Mouse (Mus musculus) hindbrain, embryonic 14.5 days (tissue): ENCODE measurements around the gene Ptpn12. TPM values are rescaled to one million over a fixed set of nuclear protein-coding genes. Genes with fewer than 3 reads are reported as not detected.
A peak's percentile ranks its signal among the peaks of the same experiment; 100 is the strongest.

Experiments used
- ATAC-seq: fragments of 200-750 bp; cut with Nextera tagmentation; 2 replicates; pipeline ENCODE4 v1.8.0; 2017; ENCODE audit warnings: moderate number of reproducible peaks, mild to moderate bottlenecking, moderate TSS enrichment, moderate library complexity; ENCODE audit not compliant: low FRiP score
- DNase-seq: peaks from one replicate; pipeline ENCODE4 v3.0.0-alpha.2; 2015; ENCODE audit warnings: low spot score
- H3K27ac ChIP-seq: fragments of 300-500 bp; sonication (generic); 2 replicates; pipeline ENCODE4 v1.5.1; 2014; ENCODE audit warnings: mild to moderate bottlenecking, moderate library complexity
- H3K27me3 ChIP-seq: fragments of 300-500 bp; sonication (generic); 2 replicates; pipeline ENCODE4 v1.6.1; 2014; ENCODE audit warnings: mild to moderate bottlenecking, low read length, mixed read lengths; ENCODE audit not compliant: control insufficient read depth, insufficient read depth
- H3K36me3 ChIP-seq: fragments of 300-500 bp; sonication (generic); replicated peaks from 2 replicates; pipeline ENCODE4 v1.6.1; 2014; ENCODE audit not compliant: control insufficient read depth, insufficient read depth
- H3K4me1 ChIP-seq: fragments of 300-500 bp; sonication (generic); replicated peaks from 2 replicates; pipeline ENCODE4 v1.6.1; 2014; ENCODE audit warnings: antibody characterized with exemption, low read length, mixed read lengths; ENCODE audit not compliant: control insufficient read depth, insufficient read depth
- H3K4me2 ChIP-seq: fragments of 300-500 bp; sonication (generic); replicated peaks from 2 replicates; pipeline ENCODE4 v1.6.1; 2014; ENCODE audit warnings: mild to moderate bottlenecking, moderate library complexity
- H3K4me3 ChIP-seq: fragments of 300-500 bp; sonication (generic); replicated peaks from 2 replicates; pipeline ENCODE4 v1.5.1; 2014; ENCODE audit warnings: mild to moderate bottlenecking, low read length
- H3K9ac ChIP-seq: fragments of 300-500 bp; sonication (generic); 2 replicates; pipeline ENCODE4 v1.6.1; 2014
- H3K9me3 ChIP-seq: fragments of 300-500 bp; sonication (generic); 2 replicates; pipeline ENCODE4 v1.6.1; 2016; ENCODE audit warnings: low read length; ENCODE audit not compliant: control insufficient read depth
- WGBS: fragments of 180-500 bp; shearing (Covaris S2); extraction: QIAGEN DNeasy Blood & Tissue Kit; methylation state at CpG from one replicate; pipeline ENCODE4 v1.1.7; 2014; 5-methylcytosine and 5-hydroxymethylcytosine counted together
- polyA plus RNA-seq: library from polyadenylated mRNA; unstranded; fragments of >200 nt; fragmentation: Nextera tagmentation; extraction: Ambion mirVana; gene quantifications from 2 replicates; pipeline ENCODE4 v1.2.1, GENCODE M21; 2014

Gene Ptpn12
- polyA plus RNA-seq, 1 experiment from 2014 or later, result 28.9 TPM

GRCm38 (mm10) chr5:21050061-21050769 lies 5.5 kb downstream of the Ptpn12 start:
- ATAC-seq (no peak), DNase-seq (no peak)
- 91% methylated on average over 6 of the region's 6 CpGs for WGBS
- Histone ChIP-seq H3K4me2 (no peak overlapping the region), H3K27ac (no peak overlapping the region), H3K9me3 (no peaks in the 10 kb centered on the region), H3K4me1 (peaks cover 21% of the 10 kb centered on the region), H3K4me3 (no peak overlapping the region), H3K27me3 (no peaks in the 10 kb centered on the region), H3K9ac (no peak overlapping the region), H3K36me3 (no peaks in the 10 kb centered on the region)

- Histone ChIP-seq H3K36me3 (no peaks in the 10 kb centered on the region), H3K9ac (no peak overlapping the region), H3K4me2 (no peak overlapping the region), H3K9me3 (no peaks in the 10 kb centered on the region), H3K27ac (no peak overlapping the region), H3K27me3 (no peaks in the 10 kb centered on the region), H3K4me1 (peaks cover 21% of the 10 kb centered on the region), H3K4me3 (no peak overlapping the region)
- no peak for DNase-seq
- no peak for ATAC-seq
- 90% methylated on average over 4 of the region's 4 CpGs for WGBS
Measured at GRCm38 (mm10) chr5:21049006-21049405, 6.7 kb downstream of the Ptpn12 start.

- H3K4me3 ChIP-seq, result no peak overlapping the region
- no peak overlapping the region for H3K4me2 ChIP-seq
- DNase-seq (no peak), ATAC-seq (no peak)
- H3K27ac ChIP-seq, result no peak overlapping the region
- H3K27me3 ChIP-seq, result no peaks in the 10 kb centered on the region
- H3K36me3 ChIP-seq, result no peaks in the 10 kb centered on the region
- H3K4me1 ChIP-seq, result peaks cover 9% of the 10 kb centered on the region
- no peaks in the 10 kb centered on the region for H3K9me3 ChIP-seq
- no peak overlapping the region for H3K9ac ChIP-seq
- 94% methylated on average over 4 of the region's 4 CpGs for WGBS
Measured at GRCm38 (mm10) chr5:21047114-21047513, 8.6 kb downstream of the Ptpn12 start.

- no peaks in the 10 kb centered on the region for H3K9me3 ChIP-seq
- H3K4me2 ChIP-seq, result no peak overlapping the region
- ATAC-seq (no peak), DNase-seq (no peak)
- no peaks in the 10 kb centered on the region for H3K36me3 ChIP-seq
- 89% methylated on average over 7 of the region's 7 CpGs for WGBS
- no peak overlapping the region for H3K9ac ChIP-seq
- no peaks in the 10 kb centered on the region for H3K27me3 ChIP-seq
- H3K27ac ChIP-seq, result no peak overlapping the region
- H3K4me3 ChIP-seq, result no peak overlapping the region
- H3K4me1 ChIP-seq, result peaks cover 4% of the 10 kb centered on the region; the same call in 1 of the 2 replicates
Measured at GRCm38 (mm10) chr5:21046150-21047048, 9.3 kb downstream of the Ptpn12 start.

- Histone ChIP-seq H3K4me1 (0 out of 2 replicates have a peak, but pooled peaks cover 7% of the 10 kb centered on the region), H3K36me3 (no peaks in the 10 kb centered on the region), H3K9ac (no peak overlapping the region), H3K4me2 (no peak overlapping the region), H3K27ac (no peak overlapping the region), H3K9me3 (no peaks in the 10 kb centered on the region), H3K4me3 (no peak overlapping the region), H3K27me3 (no peaks in the 10 kb centered on the region)
- DNase-seq (no peak), ATAC-seq (no peak)
- WGBS, result 88% methylated on average over 2 of the region's 2 CpGs
Measured at GRCm38 (mm10) chr5:21045462-21045861, 10.2 kb downstream of the Ptpn12 start.

GRCm38 (mm10) chr5:21038100-21038499 lies 17.6 kb downstream of the Ptpn12 start:
- Histone ChIP-seq H3K4me3 (no peak overlapping the region), H3K9me3 (no peaks in the 10 kb centered on the region), H3K36me3 (no peaks in the 10 kb centered on the region), H3K9ac (no peak overlapping the region), H3K27ac (no peak overlapping the region), H3K4me1 (peaks cover 24% of the 10 kb centered on the region), H3K27me3 (no peaks in the 10 kb centered on the region), H3K4me2 (no peak overlapping the region)
- WGBS, result 89% methylated on average over 5 of the region's 5 CpGs
- ATAC-seq (no peak), DNase-seq (no peak)

- Histone ChIP-seq H3K36me3 (no peaks in the 10 kb centered on the region), H3K27ac (no peak overlapping the region), H3K27me3 (no peaks in the 10 kb centered on the region), H3K4me2 (no peak overlapping the region), H3K4me1 (peaks cover 19% of the 10 kb centered on the region), H3K9ac (no peak overlapping the region), H3K4me3 (no peak overlapping the region), H3K9me3 (no peaks in the 10 kb centered on the region)
- ATAC-seq (no peak), DNase-seq (no peak)
- WGBS, result 87% methylated on average over 7 of the region's 7 CpGs
Measured at GRCm38 (mm10) chr5:21035689-21036480, 19.8 kb downstream of the Ptpn12 start.

GRCm38 (mm10) chr5:21034388-21034966 lies 21.2 kb downstream of the Ptpn12 start:
- DNase-seq, result no peak
- WGBS, result 37% methylated on average over 6 of the region's 6 CpGs

More at GRCm38 (mm10) chr5:21034388-21034966, 21.2 kb downstream of the Ptpn12 start:
- no peaks in the 10 kb centered on the region for H3K9me3 ChIP-seq
- H3K4me1 ChIP-seq, result peaks cover 19% of the 10 kb centered on the region
- no peak overlapping the region for H3K9ac ChIP-seq
- H3K27ac ChIP-seq, result no peak overlapping the region
- ATAC-seq, result peak; percentile 58; the same call in 1 of the 2 replicates
- H3K27me3 ChIP-seq, result no peaks in the 10 kb centered on the region
- no peak overlapping the region for H3K4me3 ChIP-seq
- H3K4me2 ChIP-seq, result no peak overlapping the region
- H3K36me3 ChIP-seq, result no peaks in the 10 kb centered on the region
